Mouse (Mus musculus) heart, embryonic 12.5 days (tissue): ENCODE measurements around the gene Deup1. TPM values are rescaled to one million over a fixed set of nuclear protein-coding genes. Genes with fewer than 3 reads are reported as not detected.

Experiments used
- ATAC-seq: fragments of 200-750 bp; cut with Nextera tagmentation; 2 replicates; pipeline ENCODE4 v1.8.0; 2017; ENCODE audit warnings: moderate TSS enrichment, moderate library complexity; ENCODE audit not compliant: insufficient number of reproducible peaks, low FRiP score
- H3K27ac ChIP-seq: fragments of 300-500 bp; sonication (generic); 2 replicates; pipeline ENCODE4 v1.5.1; 2016; ENCODE audit warnings: mild to moderate bottlenecking, moderate library complexity; ENCODE audit not compliant: poor library complexity, severe bottlenecking
- H3K27me3 ChIP-seq: fragments of 300-500 bp; sonication (generic); replicated peaks from 2 replicates; pipeline ENCODE4 v1.6.1; 2016; ENCODE audit warnings: mild to moderate bottlenecking, moderate library complexity
- H3K36me3 ChIP-seq: fragments of 300-500 bp; sonication (generic); 2 replicates; pipeline ENCODE4 v1.6.1; 2016; ENCODE audit warnings: mild to moderate bottlenecking, moderate library complexity
- H3K4me1 ChIP-seq: fragments of 300-500 bp; sonication (generic); replicated peaks from 2 replicates; pipeline ENCODE4 v1.6.1; 2016; ENCODE audit warnings: mild to moderate bottlenecking
- H3K4me2 ChIP-seq: fragments of 300-500 bp; sonication (generic); 2 replicates; pipeline ENCODE4 v1.6.1; 2016; ENCODE audit warnings: mild to moderate bottlenecking, moderate library complexity
- H3K4me3 ChIP-seq: fragments of 300-500 bp; sonication (generic); 2 replicates; pipeline ENCODE4 v1.5.1; 2016; ENCODE audit warnings: mild to moderate bottlenecking
- H3K9ac ChIP-seq: fragments of 300-500 bp; sonication (generic); 2 replicates; pipeline ENCODE4 v1.6.1; 2016; ENCODE audit warnings: mild to moderate bottlenecking, moderate library complexity
- H3K9me3 ChIP-seq: fragments of 300-500 bp; sonication (generic); replicated peaks from 2 replicates; pipeline ENCODE4 v1.6.1; 2016; ENCODE audit warnings: mild to moderate bottlenecking, moderate library complexity
- WGBS: fragments of 180-500 bp; shearing (Covaris S2); methylation state at CpG from one replicate; pipeline ENCODE4 v1.1.7; 2016; 5-methylcytosine and 5-hydroxymethylcytosine counted together
- polyA plus RNA-seq: library from polyadenylated mRNA; unstranded; fragments of >200 nt; fragmentation: Nextera tagmentation; extraction: Ambion mirVana; gene quantifications from 2 replicates; pipeline ENCODE4 v1.2.1, GENCODE M21; 2016

Gene Deup1
- polyA plus RNA-seq, 1 experiment from 2014 or later, result 0.09 TPM

- Histone ChIP-seq H3K27me3 (no peaks in the 10 kb centered on the region), H3K36me3 (no peaks in the 10 kb centered on the region), H3K4me3 (no peak overlapping the region), H3K4me1 (no peaks in the 10 kb centered on the region), H3K27ac (no peak overlapping the region), H3K9me3 (no peaks in the 10 kb centered on the region), H3K4me2 (no peak overlapping the region), H3K9ac (no peak overlapping the region)
- 60% methylated on average over 6 of the region's 6 CpGs for WGBS
- no peak for ATAC-seq
Observed at GRCm38 (mm10) chr9:15587157-15587854, 40.4 kb downstream of the Deup1 start.

GRCm38 (mm10) chr9:15585956-15586355 is 41.8 kb downstream of the Deup1 start:
- 86% methylated on average over 1 of the region's 1 CpGs for WGBS
- Histone ChIP-seq H3K36me3 (no peaks in the 10 kb centered on the region), H3K4me2 (no peak overlapping the region), H3K27me3 (no peaks in the 10 kb centered on the region), H3K9ac (no peak overlapping the region), H3K27ac (no peak overlapping the region), H3K9me3 (no peaks in the 10 kb centered on the region), H3K4me3 (no peak overlapping the region), H3K4me1 (no peaks in the 10 kb centered on the region)
- no peak for ATAC-seq

- 68% methylated on average over 9 of the region's 9 CpGs for WGBS
Observed at GRCm38 (mm10) chr9:15584209-15584608, 43.5 kb downstream of the Deup1 start.

GRCm38 (mm10) chr9:15582026-15582425 is 45.7 kb downstream of the Deup1 start:
- H3K4me3 ChIP-seq, result no peak overlapping the region
- no peak overlapping the region for H3K9ac ChIP-seq
- no peak overlapping the region for H3K27ac ChIP-seq
- 92% methylated on average over 5 of the region's 5 CpGs for WGBS
- no peaks in the 10 kb centered on the region for H3K4me1 ChIP-seq
- H3K9me3 ChIP-seq, result no peaks in the 10 kb centered on the region
- H3K4me2 ChIP-seq, result no peak overlapping the region
- no peaks in the 10 kb centered on the region for H3K36me3 ChIP-seq
- no peak for ATAC-seq
- H3K27me3 ChIP-seq, result no peaks in the 10 kb centered on the region

More at GRCm38 (mm10) chr9:15584209-15584608, 43.5 kb downstream of the Deup1 start:
- no peak overlapping the region for H3K27ac ChIP-seq
- no peaks in the 10 kb centered on the region for H3K27me3 ChIP-seq
- H3K4me3 ChIP-seq, result no peak overlapping the region
- no peak overlapping the region for H3K4me2 ChIP-seq
- ATAC-seq, result no peak
- H3K4me1 ChIP-seq, result no peaks in the 10 kb centered on the region
- H3K9me3 ChIP-seq, result no peaks in the 10 kb centered on the region
- H3K9ac ChIP-seq, result no peak overlapping the region
- H3K36me3 ChIP-seq, result no peaks in the 10 kb centered on the region

GRCm38 (mm10) chr9:15580176-15580575 is 47.6 kb downstream of the Deup1 start:
- H3K27ac ChIP-seq, result no peak overlapping the region
- no peak overlapping the region for H3K4me2 ChIP-seq
- ATAC-seq, result no peak
- no peak overlapping the region for H3K9ac ChIP-seq
- 69% methylated on average over 6 of the region's 6 CpGs for WGBS
- H3K36me3 ChIP-seq, result no peaks in the 10 kb centered on the region
- no peak overlapping the region for H3K4me3 ChIP-seq
- H3K27me3 ChIP-seq, result no peaks in the 10 kb centered on the region
- 0 out of 2 replicates have a peak, but pooled peaks cover 3% of the 10 kb centered on the region for H3K9me3 ChIP-seq
- no peaks in the 10 kb centered on the region for H3K4me1 ChIP-seq

- 77% methylated on average over 9 of the region's 9 CpGs for WGBS
- no peak for ATAC-seq
- H3K27ac ChIP-seq, result no peak overlapping the region
Observed at GRCm38 (mm10) chr9:15578946-15579345, 48.8 kb downstream of the Deup1 start.

GRCm38 (mm10) chr9:15578427-15578826 is 49.3 kb downstream of the Deup1 start:
- 40% methylated on average over 1 of the region's 1 CpGs for whole genome bisulfite sequencing

More at GRCm38 (mm10) chr9:15578946-15579345, 48.8 kb downstream of the Deup1 start:
- Histone ChIP-seq H3K27me3 (no peaks in the 10 kb centered on the region), H3K9ac (no peak overlapping the region), H3K9me3 (0 out of 2 replicates have a peak, but pooled peaks cover 3% of the 10 kb centered on the region), H3K4me1 (no peaks in the 10 kb centered on the region), H3K4me2 (no peak overlapping the region), H3K36me3 (no peaks in the 10 kb centered on the region), H3K4me3 (no peak overlapping the region)

GRCm38 (mm10) chr9:15574750-15575454 is 52.8 kb downstream of the Deup1 start:
- ATAC-seq, result no peak
- Histone ChIP-seq H3K27ac (no peak overlapping the region), H3K4me2 (no peak overlapping the region), H3K9me3 (peaks cover 3% of the 10 kb centered on the region; the same call in 1 of the 2 replicates), H3K27me3 (no peaks in the 10 kb centered on the region), H3K4me3 (no peak overlapping the region), H3K36me3 (no peaks in the 10 kb centered on the region), H3K9ac (no peak overlapping the region), H3K4me1 (no peaks in the 10 kb centered on the region)
- 82% methylated on average over 13 of the region's 13 CpGs for whole genome bisulfite sequencing

More at GRCm38 (mm10) chr9:15578427-15578826, 49.3 kb downstream of the Deup1 start:
- Histone ChIP-seq H3K9ac (no peak overlapping the region), H3K4me1 (no peaks in the 10 kb centered on the region), H3K27me3 (no peaks in the 10 kb centered on the region), H3K27ac (no peak overlapping the region), H3K9me3 (0 out of 2 replicates have a peak, but pooled peaks cover 3% of the 10 kb centered on the region), H3K4me3 (no peak overlapping the region), H3K4me2 (no peak overlapping the region), H3K36me3 (no peaks in the 10 kb centered on the region)
- ATAC-seq, result no peak

GRCm38 (mm10) chr9:15562353-15562752 is 65.4 kb downstream of the Deup1 start:
- H3K4me1 ChIP-seq, result no peaks in the 10 kb centered on the region
- no peak overlapping the region for H3K4me3 ChIP-seq
- no peak overlapping the region for H3K4me2 ChIP-seq
- 82% methylated on average over 7 of the region's 7 CpGs for WGBS
- H3K27ac ChIP-seq, result no peak overlapping the region
- no peaks in the 10 kb centered on the region for H3K27me3 ChIP-seq
- H3K9me3 ChIP-seq, result no peaks in the 10 kb centered on the region; the same call in 1 of the 2 replicates
- H3K9ac ChIP-seq, result no peak overlapping the region
- H3K36me3 ChIP-seq, result no peaks in the 10 kb centered on the region
- no peak for ATAC-seq

- H3K9me3 ChIP-seq, result no peaks in the 10 kb centered on the region; the same call in 1 of the 2 replicates
- ATAC-seq, result no peak
- WGBS, result 70% methylated on average over 3 of the region's 3 CpGs
- no peak overlapping the region for H3K4me3 ChIP-seq
- no peaks in the 10 kb centered on the region for H3K36me3 ChIP-seq
- H3K4me2 ChIP-seq, result no peak overlapping the region
- H3K4me1 ChIP-seq, result no peaks in the 10 kb centered on the region
- no peak overlapping the region for H3K27ac ChIP-seq
- no peaks in the 10 kb centered on the region for H3K27me3 ChIP-seq
- no peak overlapping the region for H3K9ac ChIP-seq
Observed at GRCm38 (mm10) chr9:15560451-15560850, 67.3 kb downstream of the Deup1 start.

GRCm38 (mm10) chr9:15553322-15553721 is 74.4 kb downstream of the Deup1 start:
- no peaks in the 10 kb centered on the region for H3K27me3 ChIP-seq
- H3K4me1 ChIP-seq, result no peaks in the 10 kb centered on the region
- H3K9me3 ChIP-seq, result 0 out of 2 replicates have a peak, but pooled peaks cover 3% of the 10 kb centered on the region
- WGBS, result 85% methylated on average over 8 of the region's 8 CpGs
- no peak for ATAC-seq
- 0 out of 2 replicates have a peak, but pooled peaks cover 4% of the 10 kb centered on the region for H3K36me3 ChIP-seq
- no peak overlapping the region for H3K4me3 ChIP-seq
- H3K4me2 ChIP-seq, result no peak overlapping the region
- H3K27ac ChIP-seq, result no peak overlapping the region
- H3K9ac ChIP-seq, result no peak overlapping the region
